Mouse (Mus musculus): ENCODE measurements at regions not wholly inside any gene's neighbourhood (a gene's known extent, or its start where the extent isn't known, plus 50 kb on each side); places are given as distances from the start of the nearest gene placed in this dataset.
A peak's percentile ranks its signal among the peaks of the same experiment; 100 is the strongest.

GRCm38 (mm10) chr4:74466081-74466480 lies 223.8 kb downstream of the Kdm4c start:
- DNase-seq (ENCODE audit: low spot score), result no peak

GRCm38 (mm10) chr4:74512489-74512888 lies 270.2 kb downstream of the Kdm4c start:
- no peak for DNase-seq (ENCODE audit: low spot score)

GRCm38 (mm10) chr4:74553888-74554287 lies 311.6 kb downstream of the Kdm4c start:
- DNase-seq (ENCODE audit: low spot score), result no peak

- peak; percentile 1 for DNase-seq (ENCODE audit: low spot score)
Observed at GRCm38 (mm10) chr4:74563565-74563964, 321.3 kb downstream of the Kdm4c start.

GRCm38 (mm10) chr4:74586400-74586799 lies 344.1 kb downstream of the Kdm4c start:
- DNase-seq (ENCODE audit: low spot score), result no peak

GRCm38 (mm10) chr4:74587125-74587524 lies 344.8 kb downstream of the Kdm4c start:
- DNase-seq (ENCODE audit: low spot score), result no peak

- DNase-seq (ENCODE audit: low spot score), result no peak
Observed at GRCm38 (mm10) chr4:74588761-74589160, 346.5 kb downstream of the Kdm4c start.

- no peak for DNase-seq (ENCODE audit: low spot score)
Observed at GRCm38 (mm10) chr4:74613032-74613431, 370.7 kb downstream of the Kdm4c start.
